Mouse (Mus musculus) kidney, postnatal 25 days (tissue): ENCODE measurements at regions not wholly inside any gene's neighbourhood (a gene's known extent, or its start where the extent isn't known, plus 50 kb on each side); places are given as distances from the start of the nearest gene placed in this dataset.
A peak's percentile ranks its signal among the peaks of the same experiment; 100 is the strongest.

ENCODE experiments used
- DNase-seq, 2 experiments: peaks; one replicate each; pipeline ENCODE4 v3.0.0; 2021; ENCODE audit warnings: mixed read lengths in 2 of 2

DNA sequence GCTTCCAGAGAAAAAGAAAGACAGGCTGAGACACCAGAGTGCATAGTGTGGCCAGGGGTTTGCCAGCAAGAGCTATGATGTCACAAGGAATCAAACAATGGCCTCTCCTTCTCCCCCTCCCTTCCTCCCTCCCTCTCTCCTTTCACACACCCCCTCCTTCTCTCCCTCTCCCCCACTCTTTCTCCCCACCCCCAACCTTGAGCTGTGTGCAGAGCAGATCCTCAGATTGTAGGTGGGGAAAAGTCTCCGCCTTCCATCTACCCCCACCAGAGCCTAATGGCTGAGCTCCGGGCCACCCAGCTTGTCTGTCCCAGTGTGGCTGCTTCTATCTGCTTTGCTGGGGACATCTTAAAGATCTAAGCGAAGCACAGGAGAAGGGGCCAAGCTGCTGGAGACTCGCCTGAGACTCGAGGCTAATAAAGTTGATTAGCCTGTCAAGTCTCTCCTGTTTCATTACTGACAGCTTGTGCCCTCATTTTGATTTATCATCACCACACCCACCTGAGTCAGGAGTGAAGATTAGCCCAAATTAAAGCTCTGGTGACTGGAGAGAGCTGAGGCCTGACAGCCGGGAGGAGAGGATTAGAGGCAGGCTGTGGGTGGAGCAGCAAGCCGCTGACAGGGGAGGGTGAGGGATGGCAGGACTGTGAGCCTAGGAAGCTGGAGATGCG is 272.8 kb downstream of the Cbln1 start:
- DNase-seq = no peak

DNA sequence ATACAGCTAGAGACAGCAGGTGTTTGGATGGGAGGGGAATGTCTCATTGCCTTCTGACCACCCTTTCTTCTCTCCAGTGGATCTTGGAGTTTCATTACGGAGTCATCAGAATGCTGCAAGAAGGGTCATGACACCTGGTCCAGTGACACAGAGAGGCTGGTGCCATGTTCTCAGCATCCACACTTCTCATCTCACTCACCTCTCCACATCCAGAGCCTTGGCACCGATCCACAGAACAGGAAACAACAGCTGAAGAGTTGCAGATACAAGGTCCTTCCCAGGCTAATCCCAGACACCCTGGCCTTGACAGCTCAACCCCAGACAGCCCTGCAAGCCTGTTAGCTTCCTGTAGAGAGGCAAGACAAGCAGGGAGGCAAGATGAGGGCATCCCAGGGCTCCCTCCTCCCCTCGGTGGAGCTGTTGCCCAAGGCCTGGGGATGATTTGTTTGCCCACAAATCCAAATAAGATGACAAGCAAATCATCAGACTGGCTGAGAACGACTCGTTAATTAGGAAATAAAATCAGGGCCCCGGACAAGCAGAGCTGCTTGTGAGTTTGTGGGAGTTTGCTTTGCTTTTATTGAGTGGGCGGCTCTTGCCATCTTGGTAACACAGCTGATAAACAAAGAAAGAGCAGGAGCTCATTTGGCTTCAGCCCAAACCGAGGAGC is 274.4 kb downstream of the Cbln1 start:
- DNase-seq = no peak

GRCm38 (mm10) chr8:87197000-87197399 is 275.4 kb downstream of the Cbln1 start:
- DNase-seq = no peak

DNA sequence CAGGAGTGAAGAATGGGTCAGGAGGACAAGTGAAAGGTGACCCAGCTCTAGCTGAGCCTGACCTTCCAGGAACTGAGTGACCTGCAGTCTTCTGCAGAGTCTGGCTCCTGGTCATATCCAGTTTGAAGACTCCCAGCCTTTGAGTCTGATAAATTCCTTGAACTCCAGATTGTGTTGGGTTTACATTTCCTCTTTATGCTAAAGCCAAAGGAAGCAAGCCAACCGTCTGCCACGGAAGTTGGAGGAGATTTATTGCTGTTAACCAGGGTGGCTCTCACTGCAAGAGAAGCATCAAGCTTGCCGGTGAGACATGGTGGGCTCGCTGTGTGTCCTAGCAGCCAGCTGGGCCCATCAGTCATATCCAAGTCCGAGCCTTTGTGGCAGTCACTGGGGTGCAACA is 276.4 kb downstream of the Cbln1 start:
- no peak for DNase-seq

DNA sequence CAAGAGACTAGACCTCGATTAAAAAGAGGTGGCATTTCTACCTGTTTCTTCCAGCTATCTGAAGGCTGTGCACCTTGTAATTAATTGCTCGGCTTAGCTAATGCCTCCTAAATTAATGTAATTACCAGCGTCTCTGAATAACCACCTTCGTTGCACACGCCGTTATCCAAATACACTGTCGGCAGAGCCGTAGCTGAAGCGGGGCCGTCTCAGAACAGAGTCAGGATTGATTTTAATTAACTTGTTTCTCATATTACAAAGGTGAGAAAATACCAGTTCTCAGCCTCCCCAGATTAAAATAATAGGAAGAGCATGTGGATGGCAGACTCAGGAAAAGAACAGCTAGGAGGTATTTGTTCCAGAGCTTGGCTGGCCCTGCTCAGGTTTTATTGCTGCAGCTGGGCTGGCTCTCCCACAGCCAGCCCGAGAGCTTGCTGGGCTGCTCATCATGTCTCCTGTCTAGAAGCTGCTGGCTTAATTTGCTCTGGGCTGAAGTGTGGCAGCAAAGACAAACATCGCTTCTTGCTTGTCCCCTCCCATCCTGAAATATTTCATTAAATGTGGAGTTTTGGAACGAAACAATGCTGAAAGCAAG is 282.5 kb downstream of the Cbln1 start:
- DNase-seq = no peak

DNA sequence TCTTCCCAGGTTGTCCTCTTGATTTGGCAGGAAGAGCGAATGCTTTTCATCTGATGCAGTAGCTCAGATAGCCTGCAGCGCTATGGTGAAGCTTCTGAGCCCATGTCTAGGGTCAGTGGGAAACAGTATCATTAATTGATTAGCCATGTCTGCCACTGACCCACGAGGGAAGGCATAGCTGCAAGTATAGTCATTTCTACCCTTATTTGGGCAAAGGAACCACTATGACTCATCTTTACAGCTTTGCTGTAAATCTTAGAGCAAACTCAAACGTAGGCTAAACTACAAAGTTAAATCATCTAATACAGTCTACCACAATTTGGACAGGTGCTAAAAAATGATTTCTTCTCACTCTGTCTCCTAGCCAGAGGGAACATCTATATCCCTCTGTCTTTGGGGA is 289.5 kb downstream of the Cbln1 start:
- no peak for DNase-seq

DNA sequence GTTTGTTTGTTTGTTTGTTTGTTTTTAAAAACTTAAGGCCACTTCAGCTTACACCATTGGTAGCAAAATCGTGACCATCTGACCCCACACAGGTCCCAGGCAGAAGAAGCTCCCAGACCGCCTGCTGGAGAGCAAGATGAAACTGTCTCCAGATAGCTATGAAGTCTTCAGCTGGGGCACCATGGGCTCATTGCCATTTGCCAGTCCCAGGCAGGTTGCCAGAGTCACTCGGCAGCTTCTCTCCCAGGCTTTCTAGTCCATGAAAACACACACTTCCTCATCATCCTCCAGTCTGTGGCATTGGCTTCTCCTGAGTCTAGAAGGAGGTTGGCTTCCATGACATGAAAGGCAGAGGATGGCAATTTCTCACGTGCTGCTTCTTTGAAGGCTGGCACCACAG is 293.5 kb upstream of the N4bp1 start:
- no peak for DNase-seq

GRCm38 (mm10) chr8:87177620-87178019 is 292.6 kb upstream of the N4bp1 start:
- no peak for DNase-seq

DNA sequence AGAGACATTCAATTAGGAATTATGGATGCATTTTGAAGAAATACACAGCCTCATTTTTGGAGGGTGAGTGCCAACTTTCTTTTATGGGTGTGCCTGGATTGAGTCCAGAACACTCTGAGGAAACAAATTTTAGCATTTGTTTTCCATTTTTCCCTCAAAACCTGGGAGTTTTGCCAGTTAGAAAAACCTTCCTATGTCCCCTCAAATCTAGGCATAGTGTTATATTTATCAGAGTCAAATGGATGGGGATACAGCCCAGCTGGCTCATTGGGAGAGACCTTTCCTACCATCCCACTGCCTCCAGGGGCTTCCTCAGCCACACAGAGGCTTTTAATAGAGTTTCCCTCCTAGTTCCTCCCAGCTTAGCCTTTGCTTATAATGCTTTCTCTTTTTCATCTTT is 290.0 kb upstream of the N4bp1 start:
- no peak for DNase-seq

DNA sequence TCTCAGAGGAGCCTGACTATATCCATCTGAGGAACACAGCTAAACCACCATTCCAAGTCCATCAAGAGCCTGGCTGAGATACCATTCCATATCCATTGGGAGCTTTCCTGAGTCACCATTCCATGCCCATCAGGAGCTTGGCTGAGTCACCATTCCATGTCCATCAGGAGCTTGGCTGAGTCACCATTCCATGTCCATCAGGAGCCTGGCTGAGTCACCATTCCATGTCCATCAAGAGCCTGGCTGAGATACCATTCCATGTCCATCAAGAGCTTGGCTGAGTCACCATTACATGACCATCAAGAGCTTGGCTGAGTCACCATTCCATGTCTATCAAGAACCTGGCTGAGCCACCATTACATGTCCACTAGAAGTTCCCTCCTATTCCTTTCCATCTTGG is 288.7 kb upstream of the N4bp1 start:
- DNase-seq = no peak

GRCm38 (mm10) chr8:87166771-87167170 is 281.7 kb upstream of the N4bp1 start:
- DNase-seq = no peak

DNA sequence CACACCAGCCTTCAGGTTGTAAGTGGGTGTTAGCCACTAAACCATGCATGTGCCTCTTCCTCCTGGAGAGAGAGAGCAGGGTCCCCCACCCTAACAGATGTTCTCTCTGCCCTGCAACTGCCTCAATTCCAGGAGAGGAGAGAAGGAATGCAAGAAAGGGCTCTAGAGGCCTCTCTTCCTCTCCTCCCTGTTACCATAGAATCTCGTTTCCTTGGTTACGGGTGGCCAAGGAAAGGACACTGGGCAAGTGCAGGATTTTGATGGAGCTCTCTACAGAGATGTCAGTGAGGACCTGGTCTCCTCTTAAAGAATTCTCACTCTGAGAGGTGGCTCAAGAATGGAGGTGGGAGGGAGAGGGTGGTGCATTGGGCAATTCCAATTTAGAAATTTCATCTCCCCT is 275.4 kb upstream of the N4bp1 start:
- no peak for DNase-seq

DNA sequence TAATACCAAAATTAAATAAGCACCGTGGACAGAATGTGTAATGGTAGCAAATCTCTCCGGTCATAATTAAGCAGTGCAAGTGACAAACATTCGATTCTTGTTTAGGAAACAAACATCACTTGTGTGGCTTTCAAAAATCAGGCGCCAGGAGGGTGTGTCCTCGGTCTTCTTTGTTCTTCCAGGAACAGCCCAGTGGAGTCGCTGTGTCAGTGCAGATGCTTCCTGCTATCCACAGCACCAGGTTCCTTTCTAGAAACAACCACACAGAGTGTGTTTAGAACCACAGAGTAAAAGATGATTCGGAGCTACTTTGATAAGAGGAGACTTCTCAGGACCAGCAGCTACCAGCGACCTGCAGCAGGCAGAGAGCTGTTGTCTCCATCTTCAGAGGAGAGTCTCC is 273.3 kb upstream of the N4bp1 start:
- no peak for DNase-seq

DNA sequence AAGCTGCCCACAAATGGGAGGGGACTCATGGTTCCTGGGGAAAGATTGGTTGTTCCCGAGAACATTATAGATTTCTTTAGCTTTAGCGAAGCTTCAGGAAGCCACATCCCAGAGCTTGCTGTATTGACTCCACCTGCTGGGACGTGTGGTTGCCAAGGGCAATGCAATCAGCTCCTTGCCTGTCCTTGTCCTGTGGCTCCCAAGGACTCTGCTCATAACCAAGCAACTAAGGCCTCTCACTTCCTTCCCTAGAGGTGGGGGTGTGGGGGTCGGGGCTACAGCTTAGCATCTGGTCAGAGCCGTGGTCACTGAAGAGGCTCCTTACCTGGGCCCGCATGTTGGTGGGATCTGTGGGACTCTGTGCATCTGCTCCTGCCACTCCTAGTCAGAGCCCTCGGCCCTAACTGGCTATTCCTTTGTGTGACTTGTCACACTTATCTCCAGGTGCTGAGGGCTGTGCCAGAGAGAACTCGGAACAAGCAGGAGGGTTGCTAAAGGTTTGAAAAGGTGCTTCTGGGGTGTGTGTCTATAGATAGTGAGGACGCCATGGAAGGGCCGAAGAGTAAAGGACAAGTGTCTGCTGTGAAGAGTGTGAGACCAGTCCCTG is 270.9 kb upstream of the N4bp1 start:
- no peak for DNase-seq

GRCm38 (mm10) chr8:87152068-87152915 is 267.2 kb upstream of the N4bp1 start:
- no peak for DNase-seq

DNA sequence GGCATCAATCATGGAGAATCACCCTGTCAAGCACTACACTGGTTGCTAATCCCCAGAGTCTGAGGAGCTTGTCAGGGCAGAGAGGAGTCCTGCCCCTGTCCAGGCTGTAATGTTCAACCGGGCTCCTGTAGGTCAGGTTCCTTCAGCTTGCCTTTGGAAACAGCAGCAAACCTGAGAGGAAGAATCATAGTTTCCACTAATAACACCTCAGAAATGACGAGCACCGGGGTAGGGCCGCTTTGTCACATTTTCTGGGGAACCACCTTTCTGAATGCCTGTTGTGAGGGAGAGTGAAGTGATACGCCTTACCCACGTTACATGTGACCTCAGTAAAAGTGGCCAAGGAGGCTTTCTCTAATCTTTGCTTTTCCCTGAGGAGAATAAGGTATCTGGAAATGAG is 263.8 kb upstream of the N4bp1 start:
- no peak for DNase-seq

- DNase-seq = no peak
Measured at GRCm38 (mm10) chr8:87147704-87148103, 262.6 kb upstream of the N4bp1 start.

- DNase-seq = no peak
Measured at GRCm38 (mm10) chr8:87137412-87137811, 252.4 kb upstream of the N4bp1 start.

DNA sequence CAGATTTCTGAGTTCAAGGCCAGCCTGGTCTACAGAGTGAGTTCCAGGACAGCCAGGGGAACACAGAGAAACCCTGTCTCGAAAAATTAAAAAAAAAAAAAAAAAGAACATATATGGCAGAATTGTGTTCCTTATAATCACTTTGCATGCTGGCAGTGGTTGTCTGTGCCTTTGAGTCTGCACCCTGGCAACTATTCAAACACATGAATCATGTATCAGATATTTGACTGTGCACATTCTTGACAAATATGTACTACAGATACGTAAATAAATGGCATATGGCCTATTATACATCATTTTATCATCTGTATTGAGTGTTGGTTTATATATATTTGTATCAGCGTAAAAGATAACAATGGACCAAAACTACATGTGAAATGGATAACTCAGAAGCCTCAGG is 246.7 kb upstream of the N4bp1 start:
- DNase-seq = no peak

DNA sequence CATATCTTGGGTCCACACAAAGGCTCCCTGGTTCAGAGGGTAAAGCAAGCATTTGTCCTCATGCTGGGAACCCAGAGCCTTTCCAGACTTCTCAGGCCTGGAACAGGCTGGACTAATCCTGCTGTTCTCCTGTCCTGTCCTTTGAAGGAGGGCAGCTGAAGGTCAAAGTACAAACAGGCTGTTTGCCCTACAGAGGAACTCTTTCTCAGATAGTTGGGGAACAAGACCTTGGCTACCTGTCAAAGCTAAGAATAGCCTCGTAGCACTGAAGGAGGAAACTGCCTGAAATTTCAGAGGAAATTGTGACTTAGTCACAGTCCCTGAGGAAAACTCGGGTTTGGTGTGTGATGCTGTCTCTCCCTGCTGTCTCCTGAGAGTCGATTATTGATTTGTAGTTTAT is 245.6 kb upstream of the N4bp1 start:
- peak; percentile 35 to 71 for DNase-seq

- no peak for DNase-seq
Measured at GRCm38 (mm10) chr8:87128593-87128992, 243.5 kb upstream of the N4bp1 start.

- no peak for DNase-seq
Measured at GRCm38 (mm10) chr8:87116190-87116765, 231.2 kb upstream of the N4bp1 start.

DNA sequence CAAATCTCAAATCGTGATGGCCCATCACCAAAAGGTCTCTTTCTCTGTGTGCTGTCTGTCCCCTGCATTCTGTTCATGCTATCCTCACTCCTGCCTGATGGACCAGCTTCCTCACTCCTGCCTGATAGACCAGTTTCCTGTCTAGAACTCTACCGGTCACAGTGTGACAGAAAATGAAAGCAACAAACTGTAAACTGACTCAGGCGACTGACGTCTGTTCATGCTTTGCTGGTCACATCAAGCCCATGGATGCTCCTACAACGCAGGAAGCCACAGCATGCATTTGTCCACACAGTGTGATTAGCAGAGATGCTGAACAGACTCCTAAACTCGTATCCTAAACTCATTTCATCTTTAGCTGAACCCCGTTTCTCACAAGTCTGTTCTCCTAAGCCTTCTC is 227.3 kb upstream of the N4bp1 start:
- no peak for DNase-seq
